Mouse (Mus musculus): ENCODE results near the gene Vti1a.

Vti1a gene

DNA sequence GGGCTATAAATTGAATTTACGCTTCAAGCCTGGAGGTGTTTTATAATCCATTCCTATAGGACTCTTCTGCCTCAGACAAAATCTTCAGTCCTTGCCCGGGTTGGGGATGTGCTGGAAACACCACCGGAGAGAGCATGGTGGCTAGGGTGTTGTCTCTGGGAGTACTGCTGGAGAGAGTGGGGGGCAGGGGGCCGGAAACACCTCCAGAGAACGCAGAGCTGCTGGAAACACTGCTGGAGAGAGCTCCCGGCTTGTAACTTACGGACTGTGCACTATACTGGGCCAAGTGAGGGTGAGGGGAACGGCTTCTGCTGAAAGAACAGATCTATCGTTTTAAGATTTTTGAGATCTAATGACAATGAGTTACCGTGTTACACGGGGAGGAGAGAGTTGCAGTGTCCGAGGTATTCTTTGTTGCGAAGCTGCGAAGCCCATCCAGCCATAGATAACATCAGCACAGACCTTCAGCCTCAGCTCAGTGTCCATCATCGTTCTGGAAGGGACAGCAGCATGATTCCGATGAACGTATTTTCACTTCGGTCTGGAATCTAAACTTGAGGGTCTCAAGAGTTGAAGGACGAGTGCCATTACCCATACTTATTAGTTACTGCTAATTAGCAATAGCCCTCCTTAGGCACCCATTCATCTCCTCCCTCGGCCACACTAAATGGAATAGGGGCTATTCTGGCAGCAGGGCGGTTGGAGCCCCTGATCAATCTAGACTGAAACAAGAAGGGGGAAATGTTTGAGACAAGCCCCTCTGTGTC, 140.4 kb downstream of the Vti1a start:
- no peak for DNase-seq (ENCODE audit: low spot score in 2 of 2)

DNA sequence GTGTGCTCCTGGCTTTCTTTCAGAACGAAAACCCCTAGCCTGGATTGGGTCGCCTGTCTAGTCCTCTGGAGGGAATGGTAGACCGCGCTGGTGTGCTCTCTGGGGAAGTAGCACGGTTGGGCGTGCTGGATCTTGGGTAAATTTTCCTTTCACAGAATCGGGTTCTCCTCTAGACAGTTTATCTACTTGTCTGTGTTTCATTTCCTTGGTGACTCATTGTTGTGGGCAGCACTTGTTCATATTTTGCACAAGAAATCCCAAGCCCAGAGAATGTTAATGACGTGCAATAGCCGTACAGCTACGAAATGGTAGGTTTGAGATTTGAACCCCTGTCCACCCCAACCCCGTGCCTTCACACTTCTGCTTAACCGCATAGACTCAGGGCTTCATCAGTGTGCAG, 145.9 kb downstream of the Vti1a start:
- no peak for DNase-seq (ENCODE audit: low spot score in 2 of 2)

- no peak for DNase-seq (ENCODE audit: low spot score in 2 of 2)
Observed at GRCm38 (mm10) chr19:55463670-55464069, 147.6 kb downstream of the Vti1a start.

- DNase-seq (ENCODE audit: low spot score in 2 of 2): no peak
Observed at GRCm38 (mm10) chr19:55469301-55470051, 153.4 kb downstream of the Vti1a start.

DNA sequence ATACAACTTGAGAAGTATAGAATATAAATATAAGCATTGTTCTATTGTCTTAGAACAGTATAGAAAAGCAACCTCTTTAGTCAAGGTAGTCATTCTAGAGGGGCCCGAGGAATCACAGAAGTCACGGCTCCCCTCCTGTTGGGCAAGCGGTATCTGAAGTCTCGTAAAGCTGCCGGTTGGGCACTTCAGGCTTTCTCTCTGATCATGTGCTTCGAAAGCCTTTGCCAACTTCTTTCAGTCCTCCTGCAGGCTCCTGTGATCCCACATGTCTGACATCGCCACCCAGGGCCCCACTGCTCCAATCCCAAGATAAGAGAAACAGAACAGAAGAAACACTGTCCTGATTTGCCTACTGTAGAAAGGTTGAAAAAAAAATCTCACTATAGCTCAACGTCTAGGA, 156.5 kb downstream of the Vti1a start:
- no peak for DNase-seq (ENCODE audit: low spot score in 2 of 2)

DNA sequence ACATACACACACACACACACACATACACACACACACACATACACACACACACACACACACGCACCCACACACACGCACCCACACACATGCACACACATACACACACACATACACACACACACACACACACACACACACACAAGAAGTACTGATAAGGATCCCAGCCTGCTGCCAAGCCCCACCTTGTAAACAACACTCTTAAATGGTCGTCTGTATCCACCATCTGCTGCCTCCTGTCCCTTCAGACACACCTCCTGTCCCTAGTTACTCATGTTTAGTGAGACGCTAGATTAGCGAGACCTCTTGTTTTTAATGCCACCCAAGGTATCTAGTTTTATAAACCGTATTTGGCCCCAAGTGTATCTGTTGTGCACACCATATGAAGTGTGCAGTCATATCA, 158.1 kb downstream of the Vti1a start:
- DNase-seq (ENCODE audit: low spot score in 2 of 2): no peak

DNA sequence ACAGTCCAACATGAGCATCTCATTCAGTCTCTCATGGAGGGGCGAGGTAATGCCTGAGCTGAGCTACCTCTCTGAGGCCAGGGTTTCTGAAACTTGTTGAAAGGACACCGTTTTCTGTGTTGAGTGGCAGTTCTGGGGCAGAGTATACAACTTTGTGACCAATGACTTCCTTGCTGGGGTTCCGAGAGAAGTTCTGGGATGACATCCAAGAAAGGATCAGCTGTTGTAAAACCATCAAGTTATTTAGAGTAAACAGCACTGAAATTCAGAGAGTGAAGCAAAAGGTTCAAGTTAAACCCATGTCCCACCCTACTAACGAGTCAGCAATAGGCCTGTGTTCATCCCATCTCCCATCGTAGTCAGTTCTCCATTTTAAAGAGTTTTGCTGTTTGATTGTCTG, 164.4 kb downstream of the Vti1a start:
- no peak for DNase-seq (ENCODE audit: low spot score in 2 of 2)

GRCm38 (mm10) chr19:55481308-55481707, 165.2 kb downstream of the Vti1a start:
- no peak for DNase-seq (ENCODE audit: low spot score in 2 of 2)

DNA sequence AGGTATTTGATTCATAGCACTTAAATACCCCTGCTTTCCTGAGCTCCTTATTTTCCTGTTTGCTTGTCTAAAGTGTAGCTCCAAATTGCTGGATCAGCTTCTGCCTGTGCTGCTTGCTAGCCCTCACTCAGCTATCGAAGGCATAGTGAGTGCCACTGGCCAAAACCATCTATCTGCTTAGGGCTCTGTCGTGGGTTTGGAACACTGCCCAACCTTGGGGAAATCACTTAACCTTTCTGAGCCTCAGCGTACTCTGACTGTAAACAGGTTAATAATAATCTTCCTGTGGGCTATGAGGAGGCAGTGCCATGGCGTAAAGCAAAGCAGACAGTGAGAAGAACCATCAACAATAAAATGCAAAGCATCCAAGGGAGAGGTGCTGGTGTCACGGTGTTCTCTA, 167.4 kb downstream of the Vti1a start:
- DNase-seq (ENCODE audit: low spot score in 2 of 2): no peak

- DNase-seq (ENCODE audit: low spot score in 2 of 2): no peak
Observed at GRCm38 (mm10) chr19:55484559-55484958, 168.5 kb downstream of the Vti1a start.

GRCm38 (mm10) chr19:55486473-55486872, 170.4 kb downstream of the Vti1a start:
- no peak for DNase-seq (ENCODE audit: low spot score in 2 of 2)

DNA sequence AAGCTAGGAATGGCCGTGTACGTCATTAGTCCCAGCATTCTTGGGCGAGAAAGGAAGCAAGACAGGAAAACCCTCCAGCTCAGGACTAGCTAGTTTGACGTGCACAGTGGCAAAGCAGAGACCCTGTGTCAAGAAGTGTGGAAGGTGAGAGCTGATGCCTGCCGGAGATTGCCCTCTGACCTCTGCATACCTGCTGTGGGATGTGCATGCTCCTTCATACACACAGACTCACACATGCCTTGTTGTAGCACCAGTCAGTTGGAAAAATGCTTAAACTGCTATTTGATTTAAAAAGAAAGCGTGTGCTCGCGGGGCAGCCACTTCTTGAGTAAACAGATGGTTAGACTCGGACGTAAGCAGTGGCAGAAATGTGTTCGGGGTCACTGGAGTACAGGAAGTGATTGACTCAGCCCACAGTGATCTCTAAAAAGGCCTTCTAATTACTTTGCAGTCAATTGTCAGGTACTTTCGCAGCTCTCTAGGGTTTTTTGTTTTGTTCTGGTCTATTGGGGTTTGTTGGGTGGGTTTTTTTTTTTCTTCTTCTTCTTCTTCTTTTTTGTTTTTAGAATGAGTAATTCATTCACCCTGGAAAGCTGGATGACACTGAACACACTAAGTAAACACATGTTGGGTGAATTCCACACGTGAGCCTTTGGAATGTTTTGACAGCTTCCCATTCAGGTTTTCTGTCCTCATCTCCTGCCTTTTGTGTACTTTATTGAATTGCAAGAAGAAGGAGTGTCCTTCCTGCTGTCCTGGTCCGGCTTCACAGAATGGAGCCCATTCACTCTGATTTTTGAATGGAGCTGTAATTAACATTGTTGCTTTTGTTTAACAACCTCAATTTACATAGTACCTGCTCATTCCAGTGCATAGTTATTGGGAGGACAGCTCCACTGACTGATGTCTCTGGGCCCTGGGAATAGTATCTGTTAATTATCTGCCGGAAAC, 175.3 kb downstream of the Vti1a start:
- no peak for DNase-seq (ENCODE audit: low spot score in 2 of 2)

GRCm38 (mm10) chr19:55496333-55496732, 180.2 kb downstream of the Vti1a start:
- DNase-seq (ENCODE audit: low spot score in 2 of 2): no peak

DNA sequence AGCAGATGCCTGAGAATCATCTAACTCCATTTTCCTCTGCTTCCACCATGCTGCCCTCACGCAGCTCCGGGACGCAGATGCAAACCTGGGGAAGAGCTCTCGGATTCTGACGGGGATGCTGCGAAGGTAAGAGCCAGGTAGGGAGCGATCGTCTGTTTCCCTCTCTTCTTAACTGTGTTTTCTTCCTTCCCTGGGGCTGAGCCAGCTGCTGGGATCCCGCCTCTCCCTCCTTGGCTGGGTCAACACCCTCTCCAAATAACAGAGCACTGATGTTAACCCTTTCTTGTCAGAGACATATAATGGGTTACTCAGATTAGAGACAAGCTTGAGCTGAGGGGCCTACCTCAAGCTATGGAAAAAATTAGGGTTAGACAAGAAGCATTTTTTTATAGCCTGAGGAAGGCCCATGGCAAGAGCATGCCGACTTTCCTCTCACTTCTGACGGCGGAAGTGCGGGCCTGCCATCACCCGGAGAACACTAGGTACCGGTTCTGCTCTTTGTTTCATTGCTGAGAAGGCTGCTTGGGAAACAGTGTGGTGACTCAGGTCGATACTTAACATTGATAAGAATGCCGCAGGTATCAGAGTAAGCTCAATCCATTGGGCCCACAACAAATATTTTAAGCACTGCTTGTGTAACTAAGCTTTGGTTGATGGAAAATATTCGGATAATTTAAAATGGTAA, 183.2 kb downstream of the Vti1a start:
- no peak for DNase-seq (ENCODE audit: low spot score in 2 of 2)

DNA sequence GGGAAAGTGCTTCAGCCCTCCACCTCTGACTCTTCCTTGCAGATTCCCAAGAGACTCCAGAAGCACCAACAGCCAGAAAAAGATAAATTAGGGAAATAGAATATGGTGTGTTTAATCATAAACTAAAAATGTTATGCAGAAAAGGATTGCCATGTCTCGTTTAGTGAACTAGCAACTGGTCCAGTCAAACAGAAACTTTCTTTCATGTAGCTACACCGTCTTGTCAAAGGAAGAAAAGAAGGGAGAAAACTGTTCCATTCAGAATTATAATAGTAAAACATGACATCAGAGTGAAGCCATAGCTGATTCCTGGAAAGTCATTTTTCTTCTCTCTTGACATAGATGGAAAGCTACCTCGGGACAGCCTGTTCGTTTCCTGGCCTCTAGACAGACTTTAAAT, 185.9 kb downstream of the Vti1a start:
- no peak for DNase-seq (ENCODE audit: low spot score in 2 of 2)

DNA sequence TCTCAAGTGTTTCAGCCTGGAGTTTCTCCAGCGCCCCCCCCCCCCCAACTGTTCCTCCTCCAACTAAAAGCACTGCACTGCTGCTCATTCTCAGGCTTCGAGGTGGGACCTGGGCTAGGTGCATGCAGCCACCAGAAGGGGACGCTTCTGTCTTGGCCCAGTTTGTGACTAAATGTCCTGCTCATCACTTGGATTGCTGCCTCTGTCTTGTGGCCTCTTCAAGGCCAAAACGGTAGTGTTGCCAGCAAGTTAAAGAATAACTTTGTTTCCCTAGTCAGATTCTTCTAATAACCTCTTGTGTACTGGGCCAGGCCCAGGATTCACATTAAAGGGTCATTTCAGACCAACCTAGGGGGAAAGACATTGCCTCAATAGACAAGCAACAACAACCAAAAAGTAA, 187.7 kb downstream of the Vti1a start:
- no peak for DNase-seq (ENCODE audit: low spot score in 2 of 2)

- no peak for DNase-seq (ENCODE audit: low spot score in 2 of 2)
Observed at GRCm38 (mm10) chr19:55507748-55508147, 191.7 kb downstream of the Vti1a start.

DNA sequence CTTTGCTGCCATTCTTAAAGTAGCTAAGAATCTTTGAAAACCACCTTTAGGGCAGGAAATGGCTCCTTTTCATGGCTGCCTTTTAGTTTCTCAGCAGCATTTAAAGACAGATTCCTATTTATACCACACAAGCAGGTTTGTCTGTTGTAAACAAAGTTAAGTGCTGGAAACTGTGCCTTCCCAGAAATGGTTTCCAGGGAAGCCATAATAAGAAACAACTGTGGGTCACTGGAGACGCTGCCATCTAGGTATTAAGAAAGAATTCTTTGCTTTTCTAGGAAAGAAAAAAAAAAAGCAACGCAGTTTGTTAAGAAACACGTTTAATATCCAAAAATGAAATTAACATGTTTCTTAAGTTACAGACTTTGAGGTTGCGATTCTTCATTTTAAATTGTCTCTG, 192.1 kb downstream of the Vti1a start:
- no peak for DNase-seq (ENCODE audit: low spot score in 2 of 2)

GRCm38 (mm10) chr19:55508965-55509364, 192.9 kb downstream of the Vti1a start:
- no peak for DNase-seq (ENCODE audit: low spot score in 2 of 2)

DNA sequence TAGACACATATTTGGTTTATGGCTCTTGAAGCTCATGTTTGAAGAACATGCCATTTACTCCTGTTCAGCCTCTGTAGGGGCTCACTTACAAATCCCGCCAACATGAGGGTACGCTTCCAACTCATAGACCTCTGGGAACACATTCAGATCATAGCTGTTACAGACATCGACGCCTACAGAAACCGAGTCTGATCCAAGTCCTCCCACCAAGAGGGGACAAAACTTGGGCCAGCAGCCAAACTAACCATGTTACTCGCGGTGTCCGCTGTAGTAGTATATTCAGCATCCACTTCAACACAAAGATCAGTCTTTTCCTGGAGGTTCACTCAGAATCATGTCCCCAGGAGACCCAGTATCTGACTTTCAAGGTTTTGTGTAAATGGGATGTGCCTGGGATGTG, 193.5 kb downstream of the Vti1a start:
- peak in 1 of 2 experiments; percentile 61 for DNase-seq (ENCODE audit: low spot score in 2 of 2)

DNA sequence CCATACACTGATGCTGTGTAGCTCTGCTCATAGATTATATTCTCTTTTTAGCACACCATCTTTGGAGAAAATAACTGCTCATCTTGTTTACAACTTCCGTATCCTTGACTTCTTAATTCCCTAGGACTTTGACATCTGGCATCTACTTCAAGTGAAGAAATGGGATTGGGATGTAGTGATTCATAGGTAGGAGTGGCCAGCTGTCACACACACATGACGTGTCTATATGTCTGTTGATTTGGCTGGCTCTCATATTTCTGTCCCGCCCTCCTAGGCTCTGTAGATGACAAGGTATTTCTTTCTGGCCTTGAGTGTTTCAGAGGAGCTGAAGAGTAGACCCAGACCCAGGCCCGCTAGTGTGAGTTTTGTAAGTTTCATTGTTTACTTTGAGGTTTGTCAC, 197.8 kb downstream of the Vti1a start:
- DNase-seq (ENCODE audit: low spot score in 2 of 2): no peak

DNA sequence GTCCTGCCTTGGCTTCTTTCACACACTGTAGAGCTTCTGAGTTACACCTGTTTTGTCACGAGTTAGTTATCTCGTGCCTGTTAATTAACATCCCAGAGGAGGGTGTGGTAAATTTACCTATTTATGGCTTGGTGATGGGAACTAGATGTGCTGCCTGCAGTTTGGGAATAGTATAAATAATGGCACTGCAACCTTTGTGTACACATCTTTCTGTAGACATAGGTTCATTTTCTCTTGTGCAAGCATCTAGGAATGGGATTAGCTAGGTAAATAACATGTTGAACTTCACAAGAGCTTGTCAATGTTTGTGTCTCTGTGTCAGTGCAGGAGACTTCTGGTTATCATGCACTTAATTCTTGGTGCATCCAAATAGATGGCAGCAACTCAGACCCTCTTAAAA, 204.1 kb downstream of the Vti1a start:
- no peak for DNase-seq (ENCODE audit: low spot score in 2 of 2)
